Mouse (Mus musculus): ENCODE measurements around the gene Crocc2. TPM values are rescaled to one million over a fixed set of nuclear protein-coding genes. Genes with fewer than 3 reads are reported as not detected.

The Crocc2 gene
- 3.1 and 3.2 TPM in 2 replicates for total RNA-seq (2012; rRNA removed)

DNA sequence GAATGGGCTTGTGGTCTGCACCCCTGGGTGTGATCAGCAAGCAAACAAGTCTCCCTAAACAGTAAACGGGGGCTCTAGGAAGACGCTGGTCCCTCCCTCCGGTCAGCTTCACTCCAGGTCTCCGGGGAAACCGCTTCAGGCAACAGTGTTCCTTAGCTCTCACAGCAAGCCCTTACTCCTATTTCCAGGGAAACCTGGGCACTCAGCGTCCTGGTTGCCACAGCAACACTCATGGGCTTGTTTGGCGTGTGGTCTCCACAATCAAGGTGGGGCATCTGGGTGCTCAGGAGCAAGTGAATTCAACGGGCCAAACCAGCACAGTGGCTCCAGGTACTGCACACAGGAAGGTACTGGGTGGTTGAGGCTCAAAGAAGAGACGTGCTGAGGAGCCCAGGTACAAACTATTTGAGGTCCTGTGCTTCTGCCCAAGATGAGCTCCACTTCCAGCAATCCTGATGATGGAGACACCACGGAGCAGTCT is at the start of gene Crocc2:
Gene Crocc2 (plus strand): TSS at position 431 of the 481 bp plus-strand sequence.
- no peaks in the 10 kb centered on the region for H3K9me3 ChIP-seq (ENCODE audit: control insufficient read depth, insufficient read depth, low read depth, low read length)
- no peak for DNase-seq (ENCODE audit: low read depth, low spot score)
- H3K4me1 ChIP-seq (ENCODE audit: control insufficient read depth in 2 of 2, insufficient read depth in 2 of 2, low read length in 2 of 2, poor library complexity in 1 of 2): no peaks in the 10 kb centered on the region; a peak in 1 of 4 replicates
- no peak within 1 kb of the TSS for H3K4me3 ChIP-seq (ENCODE audit: insufficient read depth in 1 of 2, low read depth in 1 of 2, low read length in 2 of 2, poor library complexity in 1 of 2, severe bottlenecking in 1 of 2)
- H3K36me3 ChIP-seq (ENCODE audit: control insufficient read depth, insufficient read depth, low read length, poor library complexity, severe bottlenecking): no peaks in the 10 kb centered on the region
- H3K9ac ChIP-seq (ENCODE audit: insufficient read depth, low read depth, low read length, poor library complexity, severe bottlenecking): no peak within 1 kb of the TSS
- in situ Hi-C loops (cut with MboI; ENCODE audit: low sequenced_read_pairs in 2 of 2, unreplicated experiment in 2 of 2): no loop called here
- no peak for TF ChIP-seq HCFC1 (IDR thresholded peaks at IDR 0.05; ENCODE audit: borderline replicate concordance, insufficient read depth, low read length)
- TF ChIP-seq CHD2 (IDR thresholded peaks at IDR 0.05; ENCODE audit: low read depth, low read length): no peak
- TF ChIP-seq MAFK (IDR thresholded peaks at IDR 0.05; ENCODE audit: insufficient read depth, low read depth, low read length): no peak
- TF ChIP-seq ZC3H11A (IDR thresholded peaks at IDR 0.05; ENCODE audit: borderline replicate concordance, low read depth, low read length): no peak
- TF ChIP-seq ZNF384 (IDR thresholded peaks at IDR 0.05; ENCODE audit: low read depth, low read length): no peak
- no peak within 1 kb of the TSS for H3K27ac ChIP-seq (ENCODE audit: insufficient read depth, low read depth, low read length, poor library complexity, severe bottlenecking)

DNA sequence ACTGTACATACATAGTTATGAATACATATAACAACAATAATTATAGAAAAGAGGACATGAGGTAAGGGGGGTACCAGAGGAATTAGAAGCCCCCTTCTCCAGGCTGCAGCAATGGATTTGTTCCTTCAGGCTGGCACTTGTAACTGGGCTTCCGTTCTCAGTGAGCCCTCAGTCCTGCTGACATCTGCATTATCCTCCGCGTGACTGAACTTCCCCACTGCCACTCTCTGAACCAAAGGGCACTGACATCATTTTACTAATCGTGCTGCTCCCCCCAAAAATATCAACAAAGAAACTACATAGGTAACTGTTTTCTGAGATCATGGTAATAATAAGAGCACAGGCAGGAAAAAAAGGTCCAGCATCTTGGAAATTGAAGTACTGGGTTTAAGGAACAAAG is 49.7 kb upstream of the Crocc2 start:
- no peak for DNase-seq (ENCODE audit: low read depth, low spot score)
- Histone ChIP-seq H3K4me1 (ENCODE audit: control insufficient read depth in 2 of 2, insufficient read depth in 2 of 2, low read length in 2 of 2, poor library complexity in 1 of 2) (peaks cover 0 to 2% of the 10 kb centered on the region in 2 experiments; a peak in 1 of 4 replicates), H3K27ac (ENCODE audit: insufficient read depth, low read depth, low read length, poor library complexity, severe bottlenecking) (no peak overlapping the region), H3K4me3 (ENCODE audit: insufficient read depth in 1 of 2, low read depth in 1 of 2, low read length in 2 of 2, poor library complexity in 1 of 2, severe bottlenecking in 1 of 2) (no peak overlapping the region), H3K9me3 (ENCODE audit: control insufficient read depth, insufficient read depth, low read depth, low read length) (no peaks in the 10 kb centered on the region), H3K9ac (ENCODE audit: insufficient read depth, low read depth, low read length, poor library complexity, severe bottlenecking) (no peak overlapping the region), H3K36me3 (ENCODE audit: control insufficient read depth, insufficient read depth, low read length, poor library complexity, severe bottlenecking) (no peaks in the 10 kb centered on the region)
- no peak for TF ChIP-seq ZNF384 (IDR thresholded peaks at IDR 0.05; ENCODE audit: low read depth, low read length)
- no peak for TF ChIP-seq MAFK (IDR thresholded peaks at IDR 0.05; ENCODE audit: insufficient read depth, low read depth, low read length)
- in situ Hi-C loops (cut with MboI; ENCODE audit: low sequenced_read_pairs in 2 of 2, unreplicated experiment in 2 of 2): no loop called here

DNA sequence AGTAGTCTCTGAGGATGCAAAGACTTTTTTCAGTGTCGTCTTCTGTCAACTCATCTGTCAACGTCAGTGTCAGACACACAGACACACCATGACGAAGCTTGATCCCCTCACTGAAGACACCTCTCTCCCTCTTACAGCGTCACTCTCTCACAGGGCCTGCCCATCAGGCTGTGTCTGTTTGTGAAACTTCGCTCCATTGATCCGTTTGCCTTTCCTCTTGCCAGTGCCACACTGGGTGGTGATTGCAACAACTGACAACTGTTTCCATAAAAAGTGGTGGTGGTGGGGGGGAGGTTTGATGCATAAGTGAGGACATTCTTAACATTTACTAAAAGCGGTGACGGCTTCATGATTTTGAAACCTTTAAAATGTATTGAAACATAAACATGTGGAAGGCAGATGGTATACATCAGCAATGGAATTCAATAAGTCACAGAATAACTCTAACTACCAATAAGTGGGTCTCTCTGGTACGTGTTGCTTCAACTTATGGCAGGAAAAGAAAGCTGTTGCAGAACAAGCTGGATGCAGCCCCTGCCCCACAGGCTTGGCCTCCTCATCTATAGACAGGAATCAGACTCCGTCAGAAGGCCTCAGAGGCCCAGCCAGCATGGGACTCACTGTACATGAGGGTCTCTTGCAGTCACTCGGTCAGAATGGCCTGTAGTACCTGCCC is 45.2 kb upstream of the Crocc2 start:
- in situ Hi-C loops (cut with MboI; ENCODE audit: low sequenced_read_pairs in 2 of 2, unreplicated experiment in 2 of 2): no loop called here
- Histone ChIP-seq H3K9ac (ENCODE audit: insufficient read depth, low read depth, low read length, poor library complexity, severe bottlenecking) (no peak overlapping the region), H3K4me3 (ENCODE audit: insufficient read depth in 1 of 2, low read depth in 1 of 2, low read length in 2 of 2, poor library complexity in 1 of 2, severe bottlenecking in 1 of 2) (no peak overlapping the region), H3K9me3 (ENCODE audit: control insufficient read depth, insufficient read depth, low read depth, low read length) (no peaks in the 10 kb centered on the region), H3K27ac (ENCODE audit: insufficient read depth, low read depth, low read length, poor library complexity, severe bottlenecking) (no peak overlapping the region), H3K36me3 (ENCODE audit: control insufficient read depth, insufficient read depth, low read length, poor library complexity, severe bottlenecking) (no peaks in the 10 kb centered on the region), H3K4me1 (ENCODE audit: control insufficient read depth in 2 of 2, insufficient read depth in 2 of 2, low read length in 2 of 2, poor library complexity in 1 of 2) (no peaks in the 10 kb centered on the region)
- no peak for TF ChIP-seq CHD2 (IDR thresholded peaks at IDR 0.05; ENCODE audit: low read depth, low read length)
- no peak for TF ChIP-seq ZC3H11A (IDR thresholded peaks at IDR 0.05; ENCODE audit: borderline replicate concordance, low read depth, low read length)
- no peak for TF ChIP-seq HCFC1 (IDR thresholded peaks at IDR 0.05; ENCODE audit: borderline replicate concordance, insufficient read depth, low read length)
- TF ChIP-seq MAFK (IDR thresholded peaks at IDR 0.05; ENCODE audit: insufficient read depth, low read depth, low read length): no peak
- no peak for TF ChIP-seq ZNF384 (IDR thresholded peaks at IDR 0.05; ENCODE audit: low read depth, low read length)
- DNase-seq (ENCODE audit: low read depth, low spot score): no peak

DNA sequence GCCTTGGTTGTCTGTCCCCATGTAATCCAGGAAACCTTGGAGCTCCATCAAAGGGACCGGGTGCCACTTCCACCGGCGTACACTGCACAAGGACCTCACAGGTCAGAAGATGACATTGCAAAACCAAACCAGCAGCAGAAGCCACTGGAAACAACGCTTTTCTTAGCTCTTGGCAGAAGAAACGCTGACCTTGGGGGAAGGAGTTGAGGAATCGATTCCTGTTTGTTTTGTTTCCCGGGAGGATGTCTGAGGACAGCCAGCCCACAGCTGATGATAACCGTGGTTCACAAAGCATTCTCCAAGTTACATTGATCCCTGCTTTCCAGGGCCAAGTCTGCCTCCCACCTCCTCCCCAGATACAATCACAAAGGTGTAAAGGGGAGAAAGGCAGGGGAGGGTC is 44.5 kb upstream of the Crocc2 start:
- Histone ChIP-seq H3K4me3 (ENCODE audit: insufficient read depth in 1 of 2, low read depth in 1 of 2, low read length in 2 of 2, poor library complexity in 1 of 2, severe bottlenecking in 1 of 2) (no peak overlapping the region), H3K9ac (ENCODE audit: insufficient read depth, low read depth, low read length, poor library complexity, severe bottlenecking) (no peak overlapping the region), H3K9me3 (ENCODE audit: control insufficient read depth, insufficient read depth, low read depth, low read length) (no peaks in the 10 kb centered on the region), H3K4me1 (ENCODE audit: control insufficient read depth in 2 of 2, insufficient read depth in 2 of 2, low read length in 2 of 2, poor library complexity in 1 of 2) (no peaks in the 10 kb centered on the region), H3K27ac (ENCODE audit: insufficient read depth, low read depth, low read length, poor library complexity, severe bottlenecking) (no peak overlapping the region), H3K36me3 (ENCODE audit: control insufficient read depth, insufficient read depth, low read length, poor library complexity, severe bottlenecking) (no peaks in the 10 kb centered on the region)
- TF ChIP-seq CHD2 (IDR thresholded peaks at IDR 0.05; ENCODE audit: low read depth, low read length) (no peak), MAFK (IDR thresholded peaks at IDR 0.05; ENCODE audit: insufficient read depth, low read depth, low read length) (no peak), ZC3H11A (IDR thresholded peaks at IDR 0.05; ENCODE audit: borderline replicate concordance, low read depth, low read length) (no peak), HCFC1 (IDR thresholded peaks at IDR 0.05; ENCODE audit: borderline replicate concordance, insufficient read depth, low read length) (no peak), ZNF384 (IDR thresholded peaks at IDR 0.05; ENCODE audit: low read depth, low read length) (no peak)
- DNase-seq (ENCODE audit: low read depth, low spot score): no peak
- in situ Hi-C loops (cut with MboI; ENCODE audit: low sequenced_read_pairs in 2 of 2, unreplicated experiment in 2 of 2): no loop called here
